Comparison of ENCODE assay signal across 21 mouse cellular contexts in the genomic region with DNA sequence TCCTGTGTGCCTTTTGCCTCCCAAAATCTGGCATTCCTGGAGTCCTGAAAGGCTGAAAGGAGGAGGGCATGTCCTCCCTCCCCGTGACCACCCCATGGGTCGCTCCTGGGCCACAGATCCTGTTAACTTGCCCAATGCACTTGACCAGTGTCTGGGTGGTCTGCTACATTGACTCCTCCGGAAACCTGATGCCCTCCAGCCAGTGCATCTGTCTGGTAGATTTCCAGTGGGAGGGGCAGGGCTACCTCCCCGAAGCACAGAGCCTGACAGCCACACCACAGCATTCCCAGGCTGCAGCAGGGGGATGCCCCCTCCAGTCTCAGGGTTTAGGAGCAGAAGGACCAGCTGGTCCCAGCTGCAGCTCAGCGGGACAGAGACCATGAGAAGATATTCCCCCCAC. TPM values are rescaled to one million over a fixed set of nuclear protein-coding genes. Genes with fewer than 3 reads are reported as not detected.
DNase-seq lines count a peak whose midpoint lies in the region; ATAC-seq and TF ChIP-seq lines count a peak whose summit lies in the region.
"Had no signal": no experiment of that assay in that cellular context is flagged by ENCODE, and none has a peak within 500 bp of the region (broad histone marks: within the 10 kb centered on the region; RNA-seq: fewer than 3 reads in every experiment).

No protein-coding gene starts in this region.

- peaks cover 10% of the 10 kb centered on the region for H3K4me1 ChIP-seq in heart, embryonic 10.5 days
- no peaks in the 10 kb centered on the region for H3K4me1 ChIP-seq in lung, embryonic 14.5 days (ENCODE audit: insufficient read depth)
- H3K4me1 ChIP-seq in lung, adult 2 months (ENCODE audit: control insufficient read depth, insufficient read depth, low read length), result no peaks in the 10 kb centered on the region
- peaks cover 13% of the 10 kb centered on the region; the same call in 1 of the 2 replicates for H3K4me1 ChIP-seq in embryonic facial prominence, embryonic 12.5 days

- H3K9ac ChIP-seq in lung, embryonic 14.5 days, result no peak overlapping the region
- no peak overlapping the region for H3K9ac ChIP-seq in embryonic facial prominence, embryonic 12.5 days

- WGBS in heart, embryonic 10.5 days, result 30% methylated on average over 5 of the region's 5 CpGs
- 3% methylated on average over 5 of the region's 5 CpGs for WGBS in lung, embryonic 14.5 days
- 23% methylated on average over 5 of the region's 5 CpGs for WGBS in lung, adult 2 months
- 3% methylated on average over 5 of the region's 5 CpGs for WGBS in embryonic facial prominence, embryonic 12.5 days

- H3K4me2 ChIP-seq in lung, embryonic 14.5 days, result no peak overlapping the region
- no peak overlapping the region for H3K4me2 ChIP-seq in embryonic facial prominence, embryonic 12.5 days (replicated peaks)
- H3K4me2 ChIP-seq: heart, embryonic 11.5 days; liver, embryonic 11.5 days had no signal

- no peaks in the 10 kb centered on the region for H3K36me3 ChIP-seq in heart, embryonic 10.5 days
- H3K36me3 ChIP-seq in lung, embryonic 14.5 days (ENCODE audit: insufficient read depth), result no peaks in the 10 kb centered on the region
- H3K36me3 ChIP-seq in embryonic facial prominence, embryonic 12.5 days, result no peaks in the 10 kb centered on the region

- TF ChIP-seq CTCF in lung, embryonic 14.5 days (IDR thresholded peaks at IDR 0.05; ENCODE audit: low read depth), result no peak
- TF ChIP-seq CTCF in lung, adult 2 months (IDR thresholded peaks at IDR 0.05; ENCODE audit: insufficient read depth, low read length), result no peak

- peak overlapping the region; percentile 42; the same call in 1 of the 2 replicates for H3K27ac ChIP-seq in heart, embryonic 10.5 days
- no peak overlapping the region for H3K27ac ChIP-seq in lung, embryonic 14.5 days (ENCODE audit: low read depth)
- no peak overlapping the region for H3K27ac ChIP-seq in embryonic facial prominence, embryonic 12.5 days

- DNase-seq in heart, embryonic 10.5 days (ENCODE audit: low spot score), result no peak
- no peak for DNase-seq in heart, postnatal 36 days
- no peak for DNase-seq in lung, embryonic 14.5 days
- no peak for DNase-seq in lung, adult 2 months
- peak; percentile 36 for DNase-seq in retina, embryonic 14.5 days (ENCODE audit: low spot score)
- DNase-seq in right cerebral cortex, postnatal 4 days, result no peak
- no peak for DNase-seq in T-cell, adult 2 months (ENCODE audit: low spot score)
- DNase-seq: adrenal gland, adult 2 months; cerebellum, adult 11 months; gastrocnemius, postnatal 36 days had no signal

- peak; percentile 50; the same call in 1 of the 2 replicates for ATAC-seq in lung, embryonic 14.5 days (ENCODE audit: insufficient read depth)
- ATAC-seq in embryonic facial prominence, embryonic 12.5 days (ENCODE audit: insufficient number of reproducible peaks, insufficient read depth, low FRiP score, low TSS enrichment), result peak; percentile 23; the same call in 1 of the 2 replicates
- ATAC-seq: intestine, embryonic 16.5 days had no signal

- no peak overlapping the region for H3K4me3 ChIP-seq in heart, embryonic 10.5 days
- no peak overlapping the region for H3K4me3 ChIP-seq in lung, embryonic 14.5 days (ENCODE audit: low read depth, low read length)
- no peak overlapping the region for H3K4me3 ChIP-seq in lung, adult 2 months (replicated peaks; ENCODE audit: extremely low read depth, low read depth, low read length)
- no peak overlapping the region for H3K4me3 ChIP-seq in embryonic facial prominence, embryonic 12.5 days

- TF ChIP-seq POLR2A in lung, adult 2 months (IDR thresholded peaks at IDR 0.05; ENCODE audit: borderline replicate concordance, extremely low read depth, low read depth, low read length), result no peak

- peaks cover 48% of the 10 kb centered on the region; the same call in 1 of the 2 replicates for H3K27me3 ChIP-seq in heart, embryonic 10.5 days (ENCODE audit: insufficient read depth, poor library complexity, severe bottlenecking)
- no peaks in the 10 kb centered on the region for H3K27me3 ChIP-seq in lung, embryonic 14.5 days (ENCODE audit: insufficient read depth, low read length)
- H3K27me3 ChIP-seq in embryonic facial prominence, embryonic 12.5 days, result no peaks in the 10 kb centered on the region

- H3K9me3 ChIP-seq in heart, embryonic 10.5 days, result no peaks in the 10 kb centered on the region; the same call in 1 of the 2 replicates
- H3K9me3 ChIP-seq in lung, embryonic 14.5 days (ENCODE audit: low read depth, low read length), result no peaks in the 10 kb centered on the region
- no peaks in the 10 kb centered on the region for H3K9me3 ChIP-seq in embryonic facial prominence, embryonic 12.5 days

- intact Hi-C loops in heart, postnatal 36 days (cut with DNase I), result no loop called here

RNA-seq across cellular contexts. Expression of a gene that starts 15.2 kb away (rescaled TPM):
- polyA plus RNA-seq in heart, embryonic 10.5 days (2016; fragmentation: Nextera tagmentation; extraction: Ambion mirVana), result not detected in 2 replicates
- total RNA-seq in heart, postnatal 36 days (2021), result not detected
- polyA plus RNA-seq in lung, embryonic 14.5 days (2014; fragmentation: Nextera tagmentation; extraction: Ambion mirVana), result not detected in 2 replicates
- polyA plus RNA-seq in lung, adult 2 months (2012; rRNA removed), result not detected in 2 replicates
- not detected in 2 replicates for polyA plus RNA-seq in embryonic facial prominence, embryonic 12.5 days (2016; fragmentation: Nextera tagmentation; extraction: Ambion mirVana)
- total RNA-seq: adrenal gland, adult 2 months; common myeloid progenitor, adult 5-6 weeks; gastrocnemius, postnatal 36 days; heart, postnatal 25 days; left cerebral cortex, adult 18-20 months; megakaryocyte, adult 5-6 weeks; monocyte, adult 5-6 weeks had no signal
- polyA plus RNA-seq: adrenal gland, adult 2 months; heart, embryonic 11.5 days; intestine, embryonic 16.5 days; liver, embryonic 11.5 days; lung, embryonic 16.5 days; neural tube, embryonic 14.5 days had no signal

RNA-seq across cellular contexts. Expression of a gene that starts 15.8 kb away (rescaled TPM):
- polyA plus RNA-seq in heart, embryonic 10.5 days (2016; fragmentation: Nextera tagmentation; extraction: Ambion mirVana), result 13.9 and 16.8 TPM in 2 replicates
- 10 to 100 TPM; 11.7 to 13.8 TPM for total RNA-seq in heart, postnatal 36 days (2021)
- 19.4 and 21.4 TPM in 2 replicates for polyA plus RNA-seq in lung, embryonic 14.5 days (2014; fragmentation: Nextera tagmentation; extraction: Ambion mirVana)
- polyA plus RNA-seq in lung, adult 2 months (2012; rRNA removed), result 17.7 and 18.3 TPM in 2 replicates
- polyA plus RNA-seq in embryonic facial prominence, embryonic 12.5 days (2016; fragmentation: Nextera tagmentation; extraction: Ambion mirVana), result 41.5 and 45.7 TPM in 2 replicates
